Mouse (Mus musculus) layer of hippocampus, adult 2 months (tissue): ENCODE data around the gene Cdk19. TPM values are rescaled to one million over a fixed set of nuclear protein-coding genes. Genes with fewer than 3 reads are reported as not detected.
A peak's percentile ranks its signal among the peaks of the same experiment; 100 is the strongest.

Source experiments
- DNase-seq, 2 experiments: peaks; one replicate each; pipeline ENCODE4 v3.0.0; 2022; ENCODE audit warnings: low spot score in 2 of 2
- H3K27ac ChIP-seq: fragments of 200-600 bp; 2 replicates; pipeline ENCODE4 v1.8.1; 2022
- H3K4me3 ChIP-seq: fragments of 200-600 bp; 2 replicates; pipeline ENCODE4 v1.8.1; 2022; ENCODE audit warnings: mild to moderate bottlenecking
- CTCF ChIP-seq: fragments of 200-600 bp; conservative IDR thresholded peaks from 2 replicates; pipeline ENCODE4 v1.8.1; 2022; ENCODE audit warnings: antibody characterized with exemption, mild to moderate bottlenecking, moderate library complexity
- total RNA-seq, 2 experiments: library from RNA; stranded (reverse); gene quantifications; 2 replicates each; pipeline ENCODE4 v1.2.3; 2021

The Cdk19 gene
- total RNA-seq, 2 experiments from 2014 or later = 34.4 to 34.6 TPM

- TF ChIP-seq CTCF = no peak
- H3K4me3 ChIP-seq = no peak overlapping the region
These were observed 38.9 kb downstream of the Cdk19 start for GRCm38 (mm10) chr10:40378284-40378683.

GRCm38 (mm10) chr10:40379682-40380081, 40.3 kb downstream of the Cdk19 start:
- no peak for TF ChIP-seq CTCF
- Histone ChIP-seq H3K4me3 (no peak overlapping the region), H3K27ac (no peak overlapping the region)
- DNase-seq = no peak

More at GRCm38 (mm10) chr10:40378284-40378683, 38.9 kb downstream of the Cdk19 start:
- no peak for DNase-seq
- no peak overlapping the region for H3K27ac ChIP-seq

GRCm38 (mm10) chr10:40385397-40385796, 46.0 kb downstream of the Cdk19 start:
- no peak overlapping the region for H3K4me3 ChIP-seq
- TF ChIP-seq CTCF = no peak
- no peak for DNase-seq
- H3K27ac ChIP-seq = no peak overlapping the region

GRCm38 (mm10) chr10:40386126-40386525, 46.8 kb downstream of the Cdk19 start:
- TF ChIP-seq CTCF = no peak
- Histone ChIP-seq H3K4me3 (no peak overlapping the region), H3K27ac (no peak overlapping the region)
- DNase-seq = no peak

GRCm38 (mm10) chr10:40393447-40394143, 54.2 kb downstream of the Cdk19 start:
- no peak for DNase-seq
- Histone ChIP-seq H3K27ac (peak overlapping the region; percentile 59), H3K4me3 (no peak overlapping the region)
- TF ChIP-seq CTCF = peak; percentile 60

- Histone ChIP-seq H3K4me3 (no peak overlapping the region), H3K27ac (peak overlapping the region; percentile 46)
- no peak for TF ChIP-seq CTCF
- no peak for DNase-seq
These were observed 59.5 kb downstream of the Cdk19 start for GRCm38 (mm10) chr10:40398842-40399241.

- DNase-seq = no peak
- no peak overlapping the region for H3K4me3 ChIP-seq
- no peak for TF ChIP-seq CTCF
- H3K27ac ChIP-seq = peak overlapping the region; percentile 46; the same call in 1 of the 2 replicates
These were observed 60.0 kb downstream of the Cdk19 start for GRCm38 (mm10) chr10:40399328-40399727.

- no peak for DNase-seq
- no peak overlapping the region for H3K4me3 ChIP-seq
- TF ChIP-seq CTCF = no peak
- no peak overlapping the region for H3K27ac ChIP-seq
These were observed 60.9 kb downstream of the Cdk19 start for GRCm38 (mm10) chr10:40400293-40400692.

GRCm38 (mm10) chr10:40406655-40407054, 67.3 kb downstream of the Cdk19 start:
- Histone ChIP-seq H3K27ac (no peak overlapping the region), H3K4me3 (no peak overlapping the region)
- no peak for DNase-seq
- TF ChIP-seq CTCF = no peak

GRCm38 (mm10) chr10:40409336-40409735, 70.0 kb downstream of the Cdk19 start:
- no peak for DNase-seq
- H3K4me3 ChIP-seq = no peak overlapping the region
- no peak for TF ChIP-seq CTCF
- peak overlapping the region; percentile 32; the same call in 1 of the 2 replicates for H3K27ac ChIP-seq

- no peak overlapping the region for H3K4me3 ChIP-seq
- TF ChIP-seq CTCF = no peak
- no peak for DNase-seq
- H3K27ac ChIP-seq = no peak overlapping the region
These were observed 72.0 kb downstream of the Cdk19 start for GRCm38 (mm10) chr10:40411370-40411769.

GRCm38 (mm10) chr10:40416944-40417343, 77.6 kb downstream of the Cdk19 start:
- Histone ChIP-seq H3K27ac (peak overlapping the region; percentile 67), H3K4me3 (no peak overlapping the region)
- TF ChIP-seq CTCF = no peak
- peak; percentile 25 to 52 for DNase-seq

GRCm38 (mm10) chr10:40419841-40420240, 80.5 kb downstream of the Cdk19 start:
- Histone ChIP-seq H3K4me3 (no peak overlapping the region), H3K27ac (no peak overlapping the region)
- TF ChIP-seq CTCF = no peak
- no peak for DNase-seq

GRCm38 (mm10) chr10:40420703-40421102, 81.3 kb downstream of the Cdk19 start:
- no peak for DNase-seq
- Histone ChIP-seq H3K4me3 (no peak overlapping the region), H3K27ac (peak overlapping the region; percentile 61; the same call in 1 of the 2 replicates)
- TF ChIP-seq CTCF = no peak
